Mouse (Mus musculus): ENCODE results near the gene Ypel2. TPM values are rescaled to one million over a fixed set of nuclear protein-coding genes. Genes with fewer than 3 reads are reported as not detected.
A peak's percentile ranks its signal among the peaks of the same experiment; 100 is the strongest.

Gene Ypel2
- polyA plus RNA-seq, 2 experiments, result 0.70 to 0.83 TPM

- TF ChIP-seq EP300 (IDR thresholded peaks at IDR 0.05; ENCODE audit: low read depth) (no peak), CTCF (IDR thresholded peaks at IDR 0.05; ENCODE audit: low read depth) (no peak)
- Histone ChIP-seq H3K9me3 (ENCODE audit: control insufficient read depth, low read length) (no peaks in the 10 kb centered on the region), H3K9ac (replicated peaks) (no peak overlapping the region), H3K36me3 (replicated peaks; ENCODE audit: control insufficient read depth, insufficient read depth, low read depth) (no peaks in the 10 kb centered on the region), H3K27me3 (ENCODE audit: control insufficient read depth, insufficient read depth, low read length) (no peaks in the 10 kb centered on the region), H3K27ac (no peak overlapping the region), H3K4me1 (replicated peaks; ENCODE audit: control insufficient read depth in 2 of 2, insufficient read depth in 2 of 2, low read length in 1 of 2) (no peaks in the 10 kb centered on the region), H3K4me3 (ENCODE audit: insufficient read depth in 1 of 2, low read depth in 2 of 2, low read length in 2 of 2) (no peak overlapping the region), H3K4me2 (ENCODE audit: low read depth) (no peak overlapping the region)
- DNase-seq (ENCODE audit: low read depth in 3 of 3, low spot score in 3 of 3) (no peak), ATAC-seq (ENCODE audit: insufficient read depth) (no peak)
- WGBS (ENCODE audit: insufficient replicate concordance), result 66% methylated on average over 5 of the region's 5 CpGs
Measured at GRCm38 (mm10) chr11:87020449-87020848, 26.9 kb upstream of the Ypel2 start.

- Histone ChIP-seq H3K4me3 (ENCODE audit: insufficient read depth in 1 of 2, low read depth in 2 of 2, low read length in 2 of 2) (no peak overlapping the region), H3K27me3 (ENCODE audit: control insufficient read depth, insufficient read depth, low read length) (no peaks in the 10 kb centered on the region), H3K9ac (replicated peaks) (no peak overlapping the region), H3K4me1 (replicated peaks; ENCODE audit: control insufficient read depth in 2 of 2, insufficient read depth in 2 of 2, low read length in 1 of 2) (no peaks in the 10 kb centered on the region), H3K4me2 (ENCODE audit: low read depth) (no peak overlapping the region), H3K36me3 (replicated peaks; ENCODE audit: control insufficient read depth, insufficient read depth, low read depth) (no peaks in the 10 kb centered on the region), H3K27ac (no peak overlapping the region), H3K9me3 (ENCODE audit: control insufficient read depth, low read length) (no peaks in the 10 kb centered on the region)
- ATAC-seq (ENCODE audit: insufficient read depth), result no peak
- DNase-seq (ENCODE audit: low read depth in 3 of 3, low spot score in 3 of 3), result no peak
- TF ChIP-seq CTCF (IDR thresholded peaks at IDR 0.05; ENCODE audit: low read depth) (no peak), EP300 (IDR thresholded peaks at IDR 0.05; ENCODE audit: low read depth) (no peak)
- WGBS (ENCODE audit: insufficient replicate concordance), result 65% methylated on average over 8 of the region's 8 CpGs
Measured at GRCm38 (mm10) chr11:87019431-87019830, 25.9 kb upstream of the Ypel2 start.

- Histone ChIP-seq H3K27me3 (ENCODE audit: control insufficient read depth, insufficient read depth, low read length) (no peaks in the 10 kb centered on the region), H3K4me3 (ENCODE audit: insufficient read depth in 1 of 2, low read depth in 2 of 2, low read length in 2 of 2) (no peak overlapping the region), H3K36me3 (replicated peaks; ENCODE audit: control insufficient read depth, insufficient read depth, low read depth) (no peaks in the 10 kb centered on the region), H3K9ac (replicated peaks) (no peak overlapping the region), H3K4me1 (replicated peaks; ENCODE audit: control insufficient read depth in 2 of 2, insufficient read depth in 2 of 2, low read length in 1 of 2) (no peaks in the 10 kb centered on the region), H3K9me3 (ENCODE audit: control insufficient read depth, low read length) (no peaks in the 10 kb centered on the region), H3K27ac (no peak overlapping the region), H3K4me2 (ENCODE audit: low read depth) (no peak overlapping the region)
- DNase-seq (ENCODE audit: low read depth in 3 of 3, low spot score in 3 of 3) (no peak), ATAC-seq (ENCODE audit: insufficient read depth) (no peak)
- TF ChIP-seq EP300 (IDR thresholded peaks at IDR 0.05; ENCODE audit: low read depth), result no peak
- TF ChIP-seq CTCF (IDR thresholded peaks at IDR 0.05; ENCODE audit: low read depth), result no peak
- 44% methylated on average over 4 of the region's 4 CpGs for WGBS (ENCODE audit: insufficient replicate concordance)
Measured at GRCm38 (mm10) chr11:87018081-87018480, 24.6 kb upstream of the Ypel2 start.

- WGBS (ENCODE audit: insufficient replicate concordance), result 48% methylated on average over 3 of the region's 3 CpGs
- Histone ChIP-seq H3K4me3 (ENCODE audit: insufficient read depth in 1 of 2, low read depth in 2 of 2, low read length in 2 of 2) (no peak overlapping the region), H3K9me3 (ENCODE audit: control insufficient read depth, low read length) (no peaks in the 10 kb centered on the region), H3K27me3 (ENCODE audit: control insufficient read depth, insufficient read depth, low read length) (no peaks in the 10 kb centered on the region), H3K9ac (replicated peaks) (no peak overlapping the region), H3K4me1 (replicated peaks; ENCODE audit: control insufficient read depth in 2 of 2, insufficient read depth in 2 of 2, low read length in 1 of 2) (no peaks in the 10 kb centered on the region), H3K36me3 (replicated peaks; ENCODE audit: control insufficient read depth, insufficient read depth, low read depth) (no peaks in the 10 kb centered on the region), H3K27ac (no peak overlapping the region), H3K4me2 (ENCODE audit: low read depth) (no peak overlapping the region)
- no peak for DNase-seq (ENCODE audit: low read depth in 3 of 3, low spot score in 3 of 3)
- TF ChIP-seq CTCF (IDR thresholded peaks at IDR 0.05; ENCODE audit: low read depth) (no peak), EP300 (IDR thresholded peaks at IDR 0.05; ENCODE audit: low read depth) (no peak)
- no peak for ATAC-seq (ENCODE audit: insufficient read depth)
Measured at GRCm38 (mm10) chr11:87015691-87016090, 22.2 kb upstream of the Ypel2 start.

GRCm38 (mm10) chr11:87010476-87010875, 17.0 kb upstream of the Ypel2 start:
- Histone ChIP-seq H3K27me3 (ENCODE audit: control insufficient read depth, insufficient read depth, low read length) (no peaks in the 10 kb centered on the region), H3K9me3 (ENCODE audit: control insufficient read depth, low read length) (no peaks in the 10 kb centered on the region), H3K9ac (replicated peaks) (no peak overlapping the region), H3K4me3 (ENCODE audit: insufficient read depth in 1 of 2, low read depth in 2 of 2, low read length in 2 of 2) (no peak overlapping the region), H3K36me3 (replicated peaks; ENCODE audit: control insufficient read depth, insufficient read depth, low read depth) (no peaks in the 10 kb centered on the region), H3K27ac (no peak overlapping the region), H3K4me2 (ENCODE audit: low read depth) (no peak overlapping the region), H3K4me1 (replicated peaks; ENCODE audit: control insufficient read depth in 2 of 2, insufficient read depth in 2 of 2, low read length in 1 of 2) (no peaks in the 10 kb centered on the region)
- DNase-seq (ENCODE audit: low read depth in 3 of 3, low spot score in 3 of 3) (no peak), ATAC-seq (ENCODE audit: insufficient read depth) (no peak)
- 17% methylated on average over 9 of the region's 9 CpGs for WGBS (ENCODE audit: insufficient replicate concordance)
- TF ChIP-seq CTCF (IDR thresholded peaks at IDR 0.05; ENCODE audit: low read depth) (peak; percentile 54), EP300 (IDR thresholded peaks at IDR 0.05; ENCODE audit: low read depth) (no peak)
